Mouse (Mus musculus) CH12.LX (cell line): Measurements from ENCODE around the gene Zfp30. TPM values are rescaled to one million over a fixed set of nuclear protein-coding genes. Genes with fewer than 3 reads are reported as not detected.

Source experiments
- DNase-seq: peaks from one replicate; pipeline ENCODE4 v3.0.0-alpha.2; 2013; ENCODE audit errors: extremely low read depth
- H3K27ac ChIP-seq: 2 replicates; pipeline ENCODE4 v1.5.1; 2012; ENCODE audit warnings: low read depth, mild to moderate bottlenecking, control low read depth, moderate library complexity; ENCODE audit not compliant: insufficient read depth
- H3K27me3 ChIP-seq: replicated peaks from 2 replicates; pipeline ENCODE3; 2012; ENCODE audit warnings: inconsistent platforms
- H3K36me3 ChIP-seq, 2 experiments: replicated peaks in 1 of 2; 2 replicates each; pipeline versions ENCODE3 to v1.6.1; 2012; ENCODE audit warnings: inconsistent platforms in 1 of 2, low read length in 1 of 2, mild to moderate bottlenecking in 1 of 2, mixed read lengths in 1 of 2, moderate library complexity in 1 of 2; ENCODE audit not compliant: control insufficient read depth in 1 of 2, insufficient read depth in 1 of 2
- H3K4me1 ChIP-seq, 2 experiments: 2 replicates each; pipeline ENCODE4 v1.6.1; 2012; ENCODE audit warnings: inconsistent platforms in 1 of 2, moderate library complexity in 1 of 2; ENCODE audit not compliant: insufficient read depth in 2 of 2, control insufficient read depth in 1 of 2
- H3K4me2 ChIP-seq: 2 replicates; pipeline ENCODE4 v1.6.1; 2012; ENCODE audit warnings: low read depth, mild to moderate bottlenecking, control low read depth; ENCODE audit not compliant: poor library complexity, insufficient read depth, severe bottlenecking
- H3K4me3 ChIP-seq, 3 experiments: fragments of 150-350 bp in 1 of 3; sonication (generic) in 1 of 3; replicated peaks in 1 of 3; 2 replicates each; pipeline versions ENCODE3 to v1.5.1; 2011 to 2012; ENCODE audit warnings: low read depth in 2 of 3, low read length in 2 of 3, mild to moderate bottlenecking in 2 of 3, moderate library complexity in 2 of 3, control low read depth in 1 of 3, improper control_type of control experiment in 1 of 3, inconsistent platforms in 1 of 3, mixed read lengths in 1 of 3; ENCODE audit not compliant: poor library complexity in 1 of 3
- H3K79me2 ChIP-seq: replicated peaks from 2 replicates; pipeline ENCODE4 v1.6.1; 2012; ENCODE audit warnings: mild to moderate bottlenecking, moderate library complexity; ENCODE audit not compliant: control insufficient read depth, poor library complexity, insufficient read depth, severe bottlenecking; ENCODE audit errors: extremely low read depth
- H3K9ac ChIP-seq: 2 replicates; pipeline ENCODE4 v1.6.1; 2012; ENCODE audit warnings: low read depth, mild to moderate bottlenecking, control low read depth, moderate library complexity; ENCODE audit not compliant: insufficient read depth
- H3K9me3 ChIP-seq: replicated peaks from 2 replicates; pipeline ENCODE3; 2012; ENCODE audit warnings: low read length, inconsistent platforms, mixed read lengths
- BHLHE40 ChIP-seq: IDR thresholded peaks from 2 replicates; pipeline ENCODE4 v1.6.1; 2011; ENCODE audit warnings: mild to moderate bottlenecking, low read depth, low read length, improper control_type of control experiment
- CHD1 ChIP-seq: IDR thresholded peaks from 2 replicates; pipeline ENCODE4 v1.6.1; 2012; ENCODE audit warnings: low read depth, low read length, improper control_type of control experiment, inconsistent platforms
- CTCF ChIP-seq, 2 experiments: IDR thresholded peaks in 1 of 2; conservative IDR thresholded peaks in 1 of 2; 2 replicates each; pipeline ENCODE4 v1.5.1; 2011 to 2012; ENCODE audit warnings: low read depth in 2 of 2, low read length in 2 of 2, improper control_type of control experiment in 1 of 2, inconsistent platforms in 1 of 2, mild to moderate bottlenecking in 1 of 2, moderate library complexity in 1 of 2
- ELF1 ChIP-seq: IDR thresholded peaks from 2 replicates; pipeline ENCODE4 v1.6.1; 2014; ENCODE audit warnings: low read depth, mild to moderate bottlenecking, inconsistent platforms, low read length, improper control_type of control experiment
- EP300 ChIP-seq: IDR thresholded peaks from 2 replicates; pipeline ENCODE4 v1.6.1; 2011; ENCODE audit warnings: low read length, improper control_type of control experiment
- HCFC1 ChIP-seq: IDR thresholded peaks from 2 replicates; pipeline ENCODE4 v1.6.1; 2012; ENCODE audit warnings: low read depth, mild to moderate bottlenecking, inconsistent platforms, low read length, improper control_type of control experiment
- MAFK ChIP-seq: IDR thresholded peaks from 2 replicates; pipeline ENCODE4 v1.6.1; 2011; ENCODE audit warnings: low read length, improper control_type of control experiment; ENCODE audit not compliant: insufficient replicate concordance
- MAX ChIP-seq: IDR thresholded peaks from 2 replicates; pipeline ENCODE4 v1.6.1; 2011; ENCODE audit warnings: low read length, improper control_type of control experiment
- MEF2A ChIP-seq: IDR thresholded peaks from 2 replicates; pipeline ENCODE4 v1.6.1; 2014; ENCODE audit warnings: low read depth, mild to moderate bottlenecking, inconsistent platforms, low read length, improper control_type of control experiment, borderline replicate concordance
- NRF1 ChIP-seq: IDR thresholded peaks from 2 replicates; pipeline ENCODE4 v1.6.1; 2014; ENCODE audit warnings: low read depth, mild to moderate bottlenecking, inconsistent platforms, low read length, improper control_type of control experiment, moderate library complexity
- SMC3 ChIP-seq: IDR thresholded peaks from 2 replicates; pipeline ENCODE4 v1.6.1; 2011; ENCODE audit warnings: low read depth, low read length, improper control_type of control experiment
- TBP ChIP-seq: conservative IDR thresholded peaks from 2 replicates; pipeline ENCODE4 v1.6.1; 2011; ENCODE audit warnings: low read depth, low read length, improper control_type of control experiment
- TCF12 ChIP-seq: IDR thresholded peaks from 2 replicates; pipeline ENCODE4 v1.6.1; 2014; ENCODE audit warnings: low read depth, mild to moderate bottlenecking, inconsistent platforms, low read length, improper control_type of control experiment
- UBTF ChIP-seq: IDR thresholded peaks from 2 replicates; pipeline ENCODE4 v1.6.1; 2012; ENCODE audit warnings: low read depth, mild to moderate bottlenecking, inconsistent platforms, low read length, improper control_type of control experiment, moderate library complexity
- USF2 ChIP-seq: conservative IDR thresholded peaks from 2 replicates; pipeline ENCODE4 v1.6.1; 2011; ENCODE audit warnings: low read depth, low read length, improper control_type of control experiment
- ZC3H11A ChIP-seq: IDR thresholded peaks from 2 replicates; pipeline ENCODE4 v1.6.1; 2012; ENCODE audit warnings: low read depth, mild to moderate bottlenecking, inconsistent platforms, low read length, improper control_type of control experiment
- ZKSCAN1 ChIP-seq: IDR thresholded peaks from 2 replicates; pipeline ENCODE4 v1.6.1; 2012; ENCODE audit warnings: low read depth, inconsistent platforms, low read length, improper control_type of control experiment, borderline replicate concordance
- dilution Hi-C: fragments of 300-500 bp; cut with MboI; formaldehyde crosslinking; loops from 2 replicates; pipeline ENCODE4 v1.14.3; 2020; ENCODE audit warnings: low sequenced_read_pairs; ENCODE audit not compliant: extremely low pct_unique_long_range_greater_than_20kb, extremely low pct_ligation_motif_present
- in situ Hi-C: fragments of 300-500 bp; cut with MboI; formaldehyde crosslinking; loops from 3 replicates; pipeline ENCODE4 v1.14.3; 2019; ENCODE audit warnings: low sequenced_read_pairs, low pct_ligation_motif_present, low pct_unique_long_range_greater_than_20kb, mixed read lengths
- polyA plus RNA-seq: library from polyadenylated mRNA; unstranded; fragments of >175 nt; gene quantifications from 2 replicates; pipeline ENCODE4 v1.2.1, GENCODE M21; 2012; ENCODE audit warnings: low read depth; ENCODE audit not compliant: insufficient read length
- total RNA-seq, 2 experiments: library from RNA; depleted of rRNA; stranded (reverse); fragments of 300-350 nt in 1 of 2; fragments of >200 nt in 1 of 2; gene quantifications; 2 replicates each; pipeline ENCODE4 v1.2.3; 2012 to 2014

Zfp30 gene
- total and polyA plus RNA-seq, 3 experiments = 0.54 to 0.76 (median 0.76) TPM

- DNase-seq = no peak
- Histone ChIP-seq H3K27ac (no peak overlapping the region), H3K79me2 (no peaks in the 10 kb centered on the region), H3K9me3 (no peaks in the 10 kb centered on the region), H3K4me2 (no peak overlapping the region), H3K9ac (no peak overlapping the region), H3K36me3 (peaks cover 57 to 83% of the 10 kb centered on the region in 2 experiments), H3K4me1 (no peaks in the 10 kb centered on the region), H3K27me3 (no peaks in the 10 kb centered on the region), H3K4me3 (no peak overlapping the region)
- dilution Hi-C loops = no loop called here
- TF ChIP-seq ELF1 (no peak), EP300 (no peak), CHD1 (no peak), BHLHE40 (no peak), ZC3H11A (no peak), NRF1 (no peak), USF2 (no peak)
- in situ Hi-C loops = no loop called here
Measured at GRCm38 (mm10) chr7:29828001-29828400, 44.2 kb downstream of the Zfp30 start.

DNA sequence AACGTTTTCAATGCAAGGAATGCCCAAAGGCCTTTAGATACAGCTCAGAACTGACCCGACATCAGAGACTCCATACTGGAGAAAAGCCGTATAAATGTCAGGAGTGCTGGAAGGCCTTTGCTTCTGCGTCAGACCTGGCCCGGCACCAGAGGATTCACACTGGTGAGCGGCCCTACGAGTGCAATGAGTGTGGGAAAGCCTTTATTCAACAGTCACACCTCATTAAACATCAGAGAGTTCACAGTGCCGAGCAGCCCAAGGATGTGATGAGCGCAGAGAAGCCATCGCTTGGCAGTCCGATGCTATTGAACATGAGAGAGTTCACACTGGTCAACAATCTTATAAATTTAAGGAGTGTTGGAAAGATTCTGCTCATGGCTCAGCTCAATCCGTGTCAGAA lies 46.0 kb downstream of the Zfp30 start:
- DNase-seq = no peak
- H3K79me2 ChIP-seq = no peaks in the 10 kb centered on the region
- dilution Hi-C loops = no loop called here
- in situ Hi-C loops = no loop called here
- TF ChIP-seq UBTF (no peak), SMC3 (no peak), ZC3H11A (no peak), HCFC1 (no peak), MEF2A (no peak), CTCF (conservative IDR thresholded peaks at IDR 0.05 in 1 of 2, IDR thresholded peaks at IDR 0.05 in 1 of 2; ENCODE audit: low read depth in 2 of 2, low read length in 2 of 2) (no peak), CHD1 (no peak), TCF12 (no peak)
- TF ChIP-seq, all 38 proteins: peak for 0
- no peaks in the 10 kb centered on the region for H3K4me1 ChIP-seq
- H3K4me3 ChIP-seq = no peak overlapping the region
- no peak overlapping the region for H3K27ac ChIP-seq
- H3K9ac ChIP-seq = no peak overlapping the region
- H3K36me3 ChIP-seq = peaks cover 47 to 77% of the 10 kb centered on the region in 2 experiments
- no peaks in the 10 kb centered on the region for H3K27me3 ChIP-seq
- no peak overlapping the region for H3K4me2 ChIP-seq
- H3K9me3 ChIP-seq = no peaks in the 10 kb centered on the region

DNA sequence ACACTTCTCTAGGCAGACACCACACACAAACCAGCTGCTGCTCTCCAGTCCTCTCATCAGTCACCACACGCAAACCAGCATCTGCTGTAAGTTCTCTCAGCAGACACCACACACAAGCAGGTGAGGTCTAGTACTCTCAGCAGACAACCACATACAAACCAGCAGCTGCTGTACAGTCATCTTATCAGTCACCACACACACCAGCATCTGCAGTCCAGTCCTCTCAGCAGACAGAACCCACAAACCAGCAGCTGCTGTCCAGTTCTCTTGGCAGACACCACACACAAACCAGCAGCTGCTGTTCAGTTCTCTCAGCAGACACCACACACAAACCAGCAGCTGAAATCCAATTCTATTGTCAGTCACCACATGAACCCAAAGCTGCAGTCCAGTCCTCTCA lies 53.0 kb downstream of the Zfp30 start:
- Histone ChIP-seq H3K9me3 (peaks cover 3% of the 10 kb centered on the region), H3K4me1 (no peaks in the 10 kb centered on the region), H3K27ac (no peak overlapping the region), H3K79me2 (no peaks in the 10 kb centered on the region), H3K9ac (no peak overlapping the region), H3K36me3 (peaks cover 5 to 35% of the 10 kb centered on the region in 2 experiments), H3K4me3 (no peak overlapping the region), H3K27me3 (no peaks in the 10 kb centered on the region), H3K4me2 (no peak overlapping the region)
- no peak for TF ChIP-seq MAX
- no peak for TF ChIP-seq MAFK
- no peak for TF ChIP-seq TBP
- TF ChIP-seq ZKSCAN1 = no peak
- TF ChIP-seq ZC3H11A = no peak
- in situ Hi-C loops = no loop called here
- dilution Hi-C loops = no loop called here
- no peak for DNase-seq
